Mouse (Mus musculus): ENCODE data around the gene Camta2. TPM values are rescaled to one million over a fixed set of nuclear protein-coding genes. Genes with fewer than 3 reads are reported as not detected.

The Camta2 gene
- total and polyA plus RNA-seq, 2 experiments from 2014 or later, result 24.5 to 26.7 TPM

- Histone ChIP-seq H3K27me3 (ENCODE audit: insufficient read depth, low read length) (no peaks in the 10 kb centered on the region), H3K36me3 (ENCODE audit: insufficient read depth, low read length) (no peaks in the 10 kb centered on the region), H3K27ac (no peak overlapping the region), H3K4me3 (ENCODE audit: low read length) (no peak overlapping the region), H3K9me3 (ENCODE audit: low read length) (no peaks in the 10 kb centered on the region), H3K9ac (replicated peaks; ENCODE audit: low read length) (no peak overlapping the region), H3K4me2 (ENCODE audit: low read depth, low read length) (no peak overlapping the region), H3K4me1 (ENCODE audit: insufficient read depth, low read length) (no peaks in the 10 kb centered on the region)
- TF ChIP-seq CTCF (IDR thresholded peaks at IDR 0.05; ENCODE audit: low read depth), result no peak
- no peak for DNase-seq (ENCODE audit: low spot score)
- no peak for ATAC-seq
- 90% methylated on average over 1 of the region's 1 CpGs for WGBS
These were observed 49.6 kb downstream of the Camta2 start for GRCm38 (mm10) chr11:70638293-70638692.

GRCm38 (mm10) chr11:70637764-70638163, 50.1 kb downstream of the Camta2 start:
- Histone ChIP-seq H3K36me3 (ENCODE audit: insufficient read depth, low read length) (no peaks in the 10 kb centered on the region), H3K4me1 (ENCODE audit: insufficient read depth, low read length) (no peaks in the 10 kb centered on the region), H3K4me3 (ENCODE audit: low read length) (no peak overlapping the region), H3K27me3 (ENCODE audit: insufficient read depth, low read length) (no peaks in the 10 kb centered on the region), H3K9ac (replicated peaks; ENCODE audit: low read length) (no peak overlapping the region), H3K4me2 (ENCODE audit: low read depth, low read length) (no peak overlapping the region), H3K27ac (no peak overlapping the region), H3K9me3 (ENCODE audit: low read length) (no peaks in the 10 kb centered on the region)
- ATAC-seq (no peak), DNase-seq (ENCODE audit: low spot score) (no peak)
- no peak for TF ChIP-seq CTCF (IDR thresholded peaks at IDR 0.05; ENCODE audit: low read depth)
- WGBS, result 92% methylated on average over 1 of the region's 1 CpGs

DNA sequence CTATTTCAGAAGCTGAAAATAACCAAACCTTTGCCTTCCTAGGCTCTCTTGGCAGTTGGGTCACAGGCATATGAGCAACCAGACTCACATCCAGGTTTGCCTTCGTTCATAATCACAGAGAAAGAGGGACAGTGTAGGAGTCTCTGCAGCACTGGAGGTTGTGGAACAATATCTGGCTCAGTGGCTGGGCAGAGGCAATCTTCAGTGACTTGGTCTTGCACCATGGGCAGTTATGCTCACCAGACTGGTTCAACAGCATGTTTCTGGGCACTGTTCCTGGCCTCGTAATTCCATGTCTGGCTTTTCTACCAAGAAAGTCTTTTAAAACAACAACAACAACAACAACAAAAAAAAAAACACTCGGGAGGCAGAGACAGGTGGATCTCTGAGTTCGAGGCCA, 52.3 kb downstream of the Camta2 start:
- Histone ChIP-seq H3K36me3 (ENCODE audit: insufficient read depth, low read length) (no peaks in the 10 kb centered on the region), H3K27ac (no peak overlapping the region), H3K4me2 (ENCODE audit: low read depth, low read length) (no peak overlapping the region), H3K4me3 (ENCODE audit: low read length) (no peak overlapping the region), H3K9me3 (ENCODE audit: low read length) (no peaks in the 10 kb centered on the region), H3K27me3 (ENCODE audit: insufficient read depth, low read length) (no peaks in the 10 kb centered on the region), H3K9ac (replicated peaks; ENCODE audit: low read length) (no peak overlapping the region), H3K4me1 (ENCODE audit: insufficient read depth, low read length) (no peaks in the 10 kb centered on the region)
- no peak for TF ChIP-seq CTCF (IDR thresholded peaks at IDR 0.05; ENCODE audit: low read depth)
- DNase-seq (ENCODE audit: low spot score), result no peak
- 81% methylated on average over 4 of the region's 4 CpGs for WGBS
- ATAC-seq, result no peak

DNA sequence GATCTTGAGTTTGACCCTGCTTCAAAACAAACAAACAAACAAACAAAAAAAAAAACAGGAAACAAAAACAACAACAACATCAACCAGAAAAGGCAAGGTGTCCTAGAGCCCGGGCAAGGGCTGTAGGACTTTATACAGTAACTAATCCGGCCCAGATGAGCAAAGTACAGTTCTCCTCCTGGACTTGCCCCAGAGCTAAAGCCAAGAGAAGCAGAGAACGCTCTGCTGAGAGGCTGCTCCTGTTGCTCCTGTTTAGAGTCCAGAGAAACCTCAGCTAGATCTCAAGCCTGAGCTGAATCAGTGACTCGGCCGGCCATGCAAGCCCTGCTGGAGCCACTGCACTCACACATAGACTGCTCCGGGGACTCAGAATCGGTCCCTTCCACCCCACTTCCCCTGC, 57.8 kb downstream of the Camta2 start:
- Histone ChIP-seq H3K9me3 (ENCODE audit: low read length) (no peaks in the 10 kb centered on the region), H3K36me3 (ENCODE audit: insufficient read depth, low read length) (no peaks in the 10 kb centered on the region), H3K4me2 (ENCODE audit: low read depth, low read length) (no peak overlapping the region), H3K9ac (replicated peaks; ENCODE audit: low read length) (no peak overlapping the region), H3K27ac (no peak overlapping the region), H3K27me3 (ENCODE audit: insufficient read depth, low read length) (no peaks in the 10 kb centered on the region), H3K4me1 (ENCODE audit: insufficient read depth, low read length) (no peaks in the 10 kb centered on the region), H3K4me3 (ENCODE audit: low read length) (no peak overlapping the region)
- DNase-seq (ENCODE audit: low spot score) (no peak), ATAC-seq (no peak)
- no peak for TF ChIP-seq CTCF (IDR thresholded peaks at IDR 0.05; ENCODE audit: low read depth)
- WGBS, result 66% methylated on average over 7 of the region's 7 CpGs

GRCm38 (mm10) chr11:70629557-70629956, 58.3 kb downstream of the Camta2 start:
- Histone ChIP-seq H3K27me3 (ENCODE audit: insufficient read depth, low read length) (no peaks in the 10 kb centered on the region), H3K4me1 (ENCODE audit: insufficient read depth, low read length) (no peaks in the 10 kb centered on the region), H3K36me3 (ENCODE audit: insufficient read depth, low read length) (no peaks in the 10 kb centered on the region), H3K4me3 (ENCODE audit: low read length) (no peak overlapping the region), H3K9me3 (ENCODE audit: low read length) (no peaks in the 10 kb centered on the region), H3K4me2 (ENCODE audit: low read depth, low read length) (no peak overlapping the region), H3K9ac (replicated peaks; ENCODE audit: low read length) (no peak overlapping the region), H3K27ac (no peak overlapping the region)
- 55% methylated on average over 5 of the region's 5 CpGs for WGBS
- ATAC-seq, result no peak
- DNase-seq (ENCODE audit: low spot score), result peak; percentile 23
- TF ChIP-seq CTCF (IDR thresholded peaks at IDR 0.05; ENCODE audit: low read depth), result peak; percentile 52

DNA sequence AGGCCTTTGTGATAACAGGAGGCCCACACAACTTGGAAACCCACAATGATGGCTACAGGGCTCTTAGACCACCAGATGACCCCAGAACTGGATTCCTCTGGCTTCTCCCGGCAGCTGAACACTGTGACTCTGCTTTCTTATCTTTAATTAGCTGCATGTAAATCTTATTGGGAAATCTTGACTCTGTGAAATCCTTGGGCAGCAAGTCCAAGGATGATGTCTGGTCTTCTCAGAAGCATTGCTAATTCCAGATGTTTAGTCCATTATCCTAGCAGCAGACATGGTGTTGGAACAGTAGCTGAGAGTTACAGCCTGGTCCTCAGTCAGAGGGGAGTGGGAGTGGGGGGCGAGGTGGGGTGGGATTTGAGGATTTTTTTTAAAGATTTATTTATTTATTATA, 59.5 kb downstream of the Camta2 start:
- H3K9me3 ChIP-seq (ENCODE audit: low read length), result no peaks in the 10 kb centered on the region
- WGBS, result 76% methylated on average over 2 of the region's 2 CpGs
- no peak for DNase-seq (ENCODE audit: low spot score)

DNA sequence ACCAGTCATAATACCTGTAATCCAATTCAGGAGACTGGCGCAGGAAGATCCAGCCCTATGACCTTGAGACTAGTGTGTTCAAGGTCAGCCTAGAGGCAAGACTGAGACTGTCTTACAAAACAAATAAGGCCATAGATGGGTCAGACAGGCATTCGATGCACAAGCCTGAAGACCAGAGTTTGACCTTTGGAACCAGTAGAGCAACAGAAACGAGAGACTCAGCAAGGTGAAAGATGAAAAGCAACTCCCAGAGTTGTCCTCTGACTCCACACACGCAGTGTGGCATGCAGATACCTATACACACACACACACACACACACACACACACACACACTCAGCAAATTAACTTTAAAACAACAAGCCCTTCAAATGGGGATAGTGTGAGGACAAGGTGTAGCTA, 61.0 kb downstream of the Camta2 start:
- H3K4me3 ChIP-seq (ENCODE audit: low read length), result no peak overlapping the region
- no peaks in the 10 kb centered on the region for H3K9me3 ChIP-seq (ENCODE audit: low read length)
- no peaks in the 10 kb centered on the region for H3K36me3 ChIP-seq (ENCODE audit: insufficient read depth, low read length)
- ATAC-seq, result no peak
- H3K4me2 ChIP-seq (ENCODE audit: low read depth, low read length), result no peak overlapping the region
- no peak for TF ChIP-seq CTCF (IDR thresholded peaks at IDR 0.05; ENCODE audit: low read depth)
- H3K27ac ChIP-seq, result no peak overlapping the region
- 74% methylated on average over 4 of the region's 4 CpGs for WGBS
- no peak overlapping the region for H3K9ac ChIP-seq (replicated peaks; ENCODE audit: low read length)
- no peak for DNase-seq (ENCODE audit: low spot score)
- no peaks in the 10 kb centered on the region for H3K27me3 ChIP-seq (ENCODE audit: insufficient read depth, low read length)
- no peaks in the 10 kb centered on the region for H3K4me1 ChIP-seq (ENCODE audit: insufficient read depth, low read length)

More for the DNA sequence above, 59.5 kb downstream of the Camta2 start:
- H3K4me3 ChIP-seq (ENCODE audit: low read length), result no peak overlapping the region
- ATAC-seq, result no peak
- H3K27ac ChIP-seq, result no peak overlapping the region
- no peaks in the 10 kb centered on the region for H3K4me1 ChIP-seq (ENCODE audit: insufficient read depth, low read length)
- H3K36me3 ChIP-seq (ENCODE audit: insufficient read depth, low read length), result no peaks in the 10 kb centered on the region
- no peak overlapping the region for H3K4me2 ChIP-seq (ENCODE audit: low read depth, low read length)
- H3K9ac ChIP-seq (replicated peaks; ENCODE audit: low read length), result no peak overlapping the region
- TF ChIP-seq CTCF (IDR thresholded peaks at IDR 0.05; ENCODE audit: low read depth), result no peak
- no peaks in the 10 kb centered on the region for H3K27me3 ChIP-seq (ENCODE audit: insufficient read depth, low read length)
